Mouse (Mus musculus) limb, embryonic 14.5 days (tissue): ENCODE measurements at regions not wholly inside any gene's neighbourhood (a gene's known extent, or its start where the extent isn't known, plus 50 kb on each side); places are given as distances from the start of the nearest gene placed in this dataset.
A peak's percentile ranks its signal among the peaks of the same experiment; 100 is the strongest.

Experiments
- ATAC-seq: fragments of 200-750 bp; cut with Nextera tagmentation; 2 replicates; pipeline ENCODE4 v1.8.0; 2017; ENCODE audit warnings: low read depth, moderate number of reproducible peaks, moderate TSS enrichment; ENCODE audit not compliant: low FRiP score
- DNase-seq: peaks from one replicate; pipeline ENCODE4 v3.0.0-alpha.2; 2015; ENCODE audit warnings: low spot score
- H3K27ac ChIP-seq: fragments of 300-500 bp; sonication (generic); replicated peaks from 2 replicates; pipeline ENCODE4 v1.5.1; 2014; ENCODE audit warnings: low read depth, mild to moderate bottlenecking, low read length, moderate library complexity, mixed read lengths
- H3K27me3 ChIP-seq: fragments of 300-500 bp; sonication (generic); 2 replicates; pipeline ENCODE4 v1.6.1; 2014; ENCODE audit warnings: low read length, mixed read lengths; ENCODE audit not compliant: control insufficient read depth, insufficient read depth
- H3K36me3 ChIP-seq: fragments of 300-500 bp; sonication (generic); 2 replicates; pipeline ENCODE4 v1.6.1; 2014; ENCODE audit warnings: mild to moderate bottlenecking, low read length, moderate library complexity, mixed read lengths; ENCODE audit not compliant: control insufficient read depth, insufficient read depth
- H3K4me1 ChIP-seq: fragments of 300-500 bp; sonication (generic); 2 replicates; pipeline ENCODE4 v1.6.1; 2014; ENCODE audit warnings: antibody characterized with exemption, low read length, mixed read lengths; ENCODE audit not compliant: control insufficient read depth, insufficient read depth
- H3K4me2 ChIP-seq: fragments of 300-500 bp; sonication (generic); replicated peaks from 2 replicates; pipeline ENCODE4 v1.6.1; 2014; ENCODE audit warnings: low read depth, mild to moderate bottlenecking, low read length, moderate library complexity; ENCODE audit not compliant: severe bottlenecking
- H3K4me3 ChIP-seq: fragments of 300-500 bp; sonication (generic); replicated peaks from 2 replicates; pipeline ENCODE4 v1.5.1; 2014; ENCODE audit warnings: low read length
- H3K9ac ChIP-seq: fragments of 300-500 bp; sonication (generic); 2 replicates; pipeline ENCODE4 v1.6.1; 2014; ENCODE audit warnings: mild to moderate bottlenecking, low read depth, low read length, moderate library complexity; ENCODE audit not compliant: severe bottlenecking
- H3K9me3 ChIP-seq: fragments of 300-500 bp; sonication (generic); 2 replicates; pipeline ENCODE4 v1.6.1; 2016; ENCODE audit warnings: low read length; ENCODE audit not compliant: control insufficient read depth
- POLR2A ChIP-seq: fragments of 200-500 bp; IDR thresholded peaks from 2 replicates; pipeline ENCODE4 v1.8.0; 2012; ENCODE audit warnings: inconsistent platforms, mild to moderate bottlenecking, moderate library complexity, borderline replicate concordance; ENCODE audit not compliant: insufficient read depth, insufficient read length; ENCODE audit errors: extremely low read depth
- WGBS: fragments of 180-500 bp; shearing (Covaris S2); extraction: QIAGEN DNeasy Blood & Tissue Kit; methylation state at CpG from one replicate; pipeline ENCODE4 v1.1.7; 2014; 5-methylcytosine and 5-hydroxymethylcytosine counted together

GRCm38 (mm10) chr5:46830797-46831618 is 973.6 kb upstream of the Lcorl start:
- no peak for TF ChIP-seq POLR2A
- no peak for ATAC-seq
- Histone ChIP-seq H3K27me3 (no peaks in the 10 kb centered on the region), H3K4me3 (no peak overlapping the region), H3K9ac (no peak overlapping the region), H3K4me2 (no peak overlapping the region), H3K27ac (no peak overlapping the region), H3K9me3 (no peaks in the 10 kb centered on the region), H3K36me3 (no peaks in the 10 kb centered on the region), H3K4me1 (no peaks in the 10 kb centered on the region)
- 76% methylated on average over 9 of the region's 9 CpGs for WGBS
- DNase-seq = no peak

GRCm38 (mm10) chr5:46830114-46830513 is 972.7 kb upstream of the Lcorl start:
- no peak overlapping the region for H3K4me3 ChIP-seq
- no peak overlapping the region for H3K9ac ChIP-seq
- no peaks in the 10 kb centered on the region for H3K36me3 ChIP-seq
- no peak overlapping the region for H3K27ac ChIP-seq
- TF ChIP-seq POLR2A = no peak
- no peak for ATAC-seq
- no peak for DNase-seq
- H3K9me3 ChIP-seq = no peaks in the 10 kb centered on the region
- no peaks in the 10 kb centered on the region for H3K4me1 ChIP-seq
- WGBS = 84% methylated on average over 6 of the region's 6 CpGs
- H3K4me2 ChIP-seq = no peak overlapping the region
- H3K27me3 ChIP-seq = no peaks in the 10 kb centered on the region

- Histone ChIP-seq H3K9ac (no peak overlapping the region), H3K4me2 (no peak overlapping the region), H3K4me1 (no peaks in the 10 kb centered on the region), H3K9me3 (no peaks in the 10 kb centered on the region), H3K4me3 (no peak overlapping the region), H3K27ac (no peak overlapping the region), H3K27me3 (no peaks in the 10 kb centered on the region), H3K36me3 (no peaks in the 10 kb centered on the region)
- ATAC-seq (no peak), DNase-seq (no peak)
- 67% methylated on average over 1 of the region's 1 CpGs for WGBS
- TF ChIP-seq POLR2A = no peak
These were observed 969.0 kb upstream of the Lcorl start for GRCm38 (mm10) chr5:46826381-46826780.

- no peaks in the 10 kb centered on the region for H3K36me3 ChIP-seq
- ATAC-seq (no peak), DNase-seq (peak; percentile 11)
- H3K4me1 ChIP-seq = no peaks in the 10 kb centered on the region
- no peak overlapping the region for H3K4me2 ChIP-seq
- H3K27ac ChIP-seq = no peak overlapping the region
- H3K4me3 ChIP-seq = no peak overlapping the region
- no peak for TF ChIP-seq POLR2A
- no peak overlapping the region for H3K9ac ChIP-seq
- WGBS = 23% methylated on average over 3 of the region's 3 CpGs
- H3K27me3 ChIP-seq = no peaks in the 10 kb centered on the region
- H3K9me3 ChIP-seq = no peaks in the 10 kb centered on the region
These were observed 967.5 kb upstream of the Lcorl start for GRCm38 (mm10) chr5:46824934-46825333.

- WGBS = 84% methylated on average over 2 of the region's 2 CpGs
These were observed 937.7 kb upstream of the Lcorl start for GRCm38 (mm10) chr5:46795102-46795501.

More at GRCm38 (mm10) chr5:46795102-46795501, 937.7 kb upstream of the Lcorl start:
- H3K9me3 ChIP-seq = no peaks in the 10 kb centered on the region
- H3K4me3 ChIP-seq = no peak overlapping the region
- no peak overlapping the region for H3K27ac ChIP-seq
- no peak for DNase-seq
- no peaks in the 10 kb centered on the region for H3K36me3 ChIP-seq
- H3K27me3 ChIP-seq = no peaks in the 10 kb centered on the region
- H3K4me2 ChIP-seq = no peak overlapping the region
- TF ChIP-seq POLR2A = no peak
- H3K9ac ChIP-seq = no peak overlapping the region
- H3K4me1 ChIP-seq = peaks cover 5% of the 10 kb centered on the region; the same call in 1 of the 2 replicates
- no peak for ATAC-seq
